Mouse (Mus musculus) MEL (cell line): Measurements from ENCODE around the gene Nxph3.

Experiments used
- CTCF ChIP-seq, 3 experiments: IDR thresholded peaks in 2 of 3; conservative IDR thresholded peaks in 1 of 3; 2 replicates each; pipeline ENCODE4 v1.5.1; 2011 to 2012; ENCODE audit warnings: low read length in 3 of 3, low read depth in 2 of 3, mild to moderate bottlenecking in 2 of 3, improper control_type of control experiment in 1 of 3, inconsistent platforms in 1 of 3, mixed read lengths in 1 of 3, moderate library complexity in 1 of 3; ENCODE audit not compliant: control insufficient read depth in 1 of 3, insufficient read depth in 1 of 3, poor library complexity in 1 of 3, severe bottlenecking in 1 of 3
- EP300 ChIP-seq, 2 experiments: IDR thresholded peaks; 2 replicates each; pipeline ENCODE4 v1.6.1; 2011; ENCODE audit warnings: improper control_type of control experiment in 2 of 2, low read length in 2 of 2, low read depth in 1 of 2, mild to moderate bottlenecking in 1 of 2
- MYC ChIP-seq: IDR thresholded peaks from 2 replicates; pipeline ENCODE4 v1.6.1; 2011; ENCODE audit warnings: low read depth, mild to moderate bottlenecking, low read length, improper control_type of control experiment, moderate library complexity
- POLR2A ChIP-seq, 2 experiments: IDR thresholded peaks; 2 replicates each; pipeline ENCODE4 v1.6.1; 2011 to 2012; ENCODE audit warnings: low read length in 2 of 2, mild to moderate bottlenecking in 2 of 2, control low read depth in 1 of 2, improper control_type of control experiment in 1 of 2, low read depth in 1 of 2, moderate library complexity in 1 of 2; ENCODE audit not compliant: control insufficient read depth in 1 of 2, insufficient read depth in 1 of 2, poor library complexity in 1 of 2
- POLR2AphosphoS2 ChIP-seq: IDR thresholded peaks from 2 replicates; pipeline ENCODE4 v1.6.1; 2011; ENCODE audit warnings: low read length, improper control_type of control experiment
- POLR2AphosphoS5 ChIP-seq: IDR thresholded peaks from 2 replicates; pipeline ENCODE4 v1.6.1; 2012; ENCODE audit warnings: low read depth, borderline replicate concordance, mild to moderate bottlenecking, inconsistent platforms, low read length, moderate library complexity, mixed read lengths
- ZMIZ1 ChIP-seq: IDR thresholded peaks from 2 replicates; pipeline ENCODE4 v1.6.1; 2012; ENCODE audit warnings: low read depth, mild to moderate bottlenecking, inconsistent platforms, low read length, improper control_type of control experiment, moderate library complexity

GRCm38 (mm10) chr11:95460872-95461271, 53.5 kb downstream of the Nxph3 start:
- TF ChIP-seq EP300 (IDR thresholded peaks at IDR 0.05; ENCODE audit: low read depth in 1 of 2, low read length in 2 of 2) (no peak), ZMIZ1 (no peak), CTCF (IDR thresholded peaks at IDR 0.05 in 2 of 3, conservative IDR thresholded peaks at IDR 0.05 in 1 of 3; ENCODE audit: control insufficient read depth in 1 of 3, insufficient read depth in 1 of 3, low read depth in 2 of 3, low read length in 3 of 3, poor library complexity in 1 of 3, severe bottlenecking in 1 of 3) (no peak), POLR2AphosphoS2 (no peak), MYC (no peak), POLR2AphosphoS5 (no peak), POLR2A (IDR thresholded peaks at IDR 0.05; ENCODE audit: control insufficient read depth in 1 of 2, insufficient read depth in 1 of 2, low read depth in 1 of 2, low read length in 2 of 2, poor library complexity in 1 of 2) (no peak)
